Mouse (Mus musculus) cerebellum, adult 18-20 months (tissue): Measurements from ENCODE around the gene Ptdss2.
A peak's percentile ranks its signal among the peaks of the same experiment; 100 is the strongest.

Experiments used
- DNase-seq, 2 experiments: peaks; one replicate each; pipeline ENCODE4 v3.0.0; 2021

Ptdss2 gene

DNA sequence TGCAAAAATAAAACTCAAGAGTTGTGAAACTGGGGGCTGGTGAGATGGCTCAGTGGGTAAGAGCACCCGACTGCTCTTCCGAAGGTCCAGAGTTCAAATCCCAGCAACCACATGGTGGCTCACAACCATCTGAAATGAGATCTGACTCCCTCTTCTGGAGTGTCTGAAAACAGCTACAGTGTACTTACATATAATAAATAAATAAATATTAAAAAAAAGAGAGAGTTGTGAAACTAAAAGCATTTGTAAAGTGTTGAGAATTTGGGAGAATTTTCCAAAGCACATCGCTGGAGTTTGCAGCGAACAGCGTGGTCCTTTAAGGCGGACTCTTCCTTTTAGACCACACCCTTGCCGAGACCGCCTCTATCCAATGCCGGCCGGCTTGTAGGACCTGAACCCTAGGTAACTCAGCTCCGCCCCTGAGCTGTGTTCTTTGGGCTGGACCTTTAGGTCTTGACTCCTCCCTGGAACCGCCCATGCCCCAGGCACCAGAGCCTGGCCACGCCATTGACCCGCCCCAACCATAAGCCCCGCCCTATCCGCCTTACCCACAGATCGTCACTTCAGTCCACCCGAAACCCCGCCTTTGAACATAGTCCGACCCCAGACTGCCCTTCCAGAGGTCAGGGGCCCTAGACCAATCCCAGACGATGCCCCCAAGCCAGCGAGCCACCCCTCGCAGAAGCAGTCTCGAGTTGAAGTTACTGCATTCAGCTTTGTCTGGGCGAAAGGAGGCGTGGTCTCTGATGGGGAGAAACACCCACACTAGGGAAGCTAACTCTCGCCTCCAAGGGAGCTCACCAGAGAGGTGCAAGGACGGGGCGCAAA is 721 bp downstream of the Ptdss2 start:
- DNase-seq: peak; percentile 89 to 97

DNA sequence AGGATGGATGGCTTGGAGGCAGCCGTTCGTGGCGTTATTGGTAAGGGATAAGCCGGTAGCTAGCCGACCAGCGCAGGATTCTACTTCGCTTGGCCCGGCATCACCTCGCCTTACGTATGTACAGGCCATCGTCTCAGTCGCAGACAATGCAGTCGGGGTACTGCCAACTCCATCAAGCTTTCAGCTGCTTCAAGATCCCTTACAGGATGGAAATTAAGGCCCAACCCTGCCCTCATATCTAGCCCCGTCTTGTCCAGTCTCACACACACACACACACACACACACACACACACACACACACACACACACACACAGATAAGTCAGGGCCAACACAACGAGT is 1.3 kb downstream of the Ptdss2 start:
- DNase-seq: no peak

GRCm38 (mm10) chr7:141131024-141131820 is 9.0 kb downstream of the Ptdss2 start:
- DNase-seq: peak; percentile 90 to 93

GRCm38 (mm10) chr7:141131904-141132755 is 9.9 kb downstream of the Ptdss2 start:
- DNase-seq: no peak

DNA sequence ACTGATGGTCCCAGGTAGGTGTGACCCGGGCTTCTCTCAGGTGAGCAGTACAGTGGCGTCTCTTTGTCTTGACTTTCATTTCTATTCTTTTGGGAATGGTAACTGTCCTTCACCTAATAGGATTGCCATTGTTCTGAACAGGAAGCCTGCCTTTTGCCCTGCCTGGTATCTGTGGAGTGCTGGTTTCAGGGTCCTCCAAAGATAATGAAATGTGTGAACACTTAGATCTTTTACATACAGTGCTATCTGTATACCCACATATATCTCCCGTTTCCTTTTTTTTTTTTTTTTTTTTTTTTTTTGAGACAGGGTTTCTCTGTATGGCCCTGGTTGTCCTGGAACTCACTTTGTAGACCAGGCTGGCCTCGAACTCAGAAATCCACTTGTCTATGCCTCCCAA is 19.1 kb downstream of the Ptdss2 start:
- no peak for DNase-seq

DNA sequence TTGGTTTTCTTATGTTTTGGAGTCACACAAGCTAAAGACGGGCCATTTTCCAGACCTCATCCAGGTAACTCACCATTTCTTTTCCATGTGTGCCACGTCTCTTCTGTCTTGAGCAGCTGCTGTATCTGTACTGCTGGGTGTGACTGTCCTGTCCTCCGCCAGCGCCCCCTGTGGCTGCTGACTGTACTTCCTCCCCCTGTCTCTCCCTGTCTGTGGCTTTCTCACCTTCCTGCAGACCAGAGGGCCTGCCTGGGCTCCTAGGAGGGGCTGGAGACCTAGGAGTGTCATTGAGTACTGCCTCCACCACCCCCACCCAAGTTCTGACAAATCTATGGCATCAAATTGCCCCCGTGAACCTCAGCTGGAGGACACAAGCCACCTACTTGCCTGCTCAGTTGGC is 20.9 kb downstream of the Ptdss2 start:
- peak; percentile 27 to 51 for DNase-seq

GRCm38 (mm10) chr7:141143861-141144260 is 21.7 kb downstream of the Ptdss2 start:
- DNase-seq: no peak

DNA sequence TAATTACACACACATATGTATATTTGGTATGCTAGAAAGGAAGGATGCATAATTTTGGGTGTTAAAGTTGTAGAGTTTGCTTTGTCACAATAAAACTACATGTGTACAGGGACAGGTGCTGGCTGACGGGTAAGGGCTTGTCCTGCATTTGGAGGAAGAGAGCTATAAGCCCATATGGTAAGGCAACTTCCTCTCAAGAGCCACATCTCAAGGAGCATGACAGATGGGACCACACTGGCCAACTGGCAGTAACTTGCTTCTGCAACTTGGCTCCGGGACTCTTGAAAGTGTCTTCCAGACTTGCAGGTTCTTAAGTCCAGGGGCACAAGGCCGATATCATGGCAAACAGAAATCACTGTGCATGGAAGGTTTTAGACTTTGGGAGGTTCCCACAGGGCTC is 22.5 kb downstream of the Ptdss2 start:
- peak; percentile 30 to 37 for DNase-seq

- DNase-seq: peak; percentile 55 to 64
These were observed 23.2 kb downstream of the Ptdss2 start for GRCm38 (mm10) chr7:141145403-141145802.

GRCm38 (mm10) chr7:141146043-141146595 is 23.9 kb downstream of the Ptdss2 start:
- no peak for DNase-seq

GRCm38 (mm10) chr7:141147044-141147443 is 24.9 kb downstream of the Ptdss2 start:
- peak; percentile 52 to 63 for DNase-seq

DNA sequence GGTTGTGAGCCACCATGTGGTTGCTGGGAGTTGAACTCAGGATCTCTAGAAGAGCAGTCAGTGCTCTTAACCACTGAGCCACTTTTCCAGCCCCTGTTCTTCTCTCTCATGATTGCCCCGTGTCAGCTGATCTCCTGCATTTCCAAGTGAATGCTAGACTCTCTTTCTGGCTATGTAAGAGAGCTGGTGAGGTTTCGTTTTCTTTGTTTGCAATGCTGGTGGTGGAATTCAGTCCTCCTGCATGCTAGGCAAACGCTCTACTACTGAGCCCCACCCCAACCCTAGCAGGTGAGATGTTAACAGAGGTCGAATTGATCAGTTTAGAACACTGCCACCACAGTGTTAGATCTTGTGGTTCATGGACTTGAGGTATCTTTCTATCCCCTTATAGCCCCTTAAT is 26.5 kb downstream of the Ptdss2 start:
- no peak for DNase-seq

GRCm38 (mm10) chr7:141155362-141155761 is 33.2 kb downstream of the Ptdss2 start:
- DNase-seq: no peak

DNA sequence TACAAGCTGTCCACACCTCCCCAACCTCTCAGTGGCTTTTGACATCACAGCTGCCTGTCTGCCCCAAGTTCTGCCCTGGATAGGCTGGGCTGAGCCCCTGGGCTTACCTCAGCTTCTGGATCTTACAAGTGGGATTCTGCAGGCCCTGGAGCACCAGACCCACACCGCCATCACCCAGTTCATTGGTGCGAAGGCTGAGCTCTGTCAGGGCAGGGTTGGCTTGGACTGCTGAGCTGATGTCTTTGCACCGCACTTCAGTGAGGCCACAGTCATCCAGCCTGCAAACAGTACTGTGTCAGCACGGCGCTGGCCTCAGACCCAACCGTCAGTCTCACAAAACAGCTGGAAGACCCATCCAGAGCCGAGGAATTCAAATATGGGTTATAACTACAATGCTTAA is 42.2 kb downstream of the Ptdss2 start:
- no peak for DNase-seq

DNA sequence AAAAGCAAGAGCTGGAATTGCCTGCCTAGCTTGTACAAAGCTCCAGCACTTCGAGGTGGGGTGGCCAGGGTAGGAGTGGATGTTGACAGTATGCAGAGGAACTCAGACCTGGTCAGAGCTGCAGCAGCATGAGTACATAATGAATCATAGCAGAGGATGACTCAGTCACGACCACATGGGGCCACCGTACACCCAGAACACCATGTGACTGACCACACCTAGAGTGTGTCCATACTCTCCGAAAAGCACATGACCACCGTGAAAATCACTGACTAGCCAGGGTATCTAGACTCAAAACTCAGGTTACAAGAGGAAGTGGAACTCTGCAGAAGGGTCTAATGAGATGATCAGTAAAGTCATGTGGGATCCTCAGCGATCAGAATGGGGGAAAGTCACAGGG is 42.7 kb downstream of the Ptdss2 start:
- no peak for DNase-seq

DNA sequence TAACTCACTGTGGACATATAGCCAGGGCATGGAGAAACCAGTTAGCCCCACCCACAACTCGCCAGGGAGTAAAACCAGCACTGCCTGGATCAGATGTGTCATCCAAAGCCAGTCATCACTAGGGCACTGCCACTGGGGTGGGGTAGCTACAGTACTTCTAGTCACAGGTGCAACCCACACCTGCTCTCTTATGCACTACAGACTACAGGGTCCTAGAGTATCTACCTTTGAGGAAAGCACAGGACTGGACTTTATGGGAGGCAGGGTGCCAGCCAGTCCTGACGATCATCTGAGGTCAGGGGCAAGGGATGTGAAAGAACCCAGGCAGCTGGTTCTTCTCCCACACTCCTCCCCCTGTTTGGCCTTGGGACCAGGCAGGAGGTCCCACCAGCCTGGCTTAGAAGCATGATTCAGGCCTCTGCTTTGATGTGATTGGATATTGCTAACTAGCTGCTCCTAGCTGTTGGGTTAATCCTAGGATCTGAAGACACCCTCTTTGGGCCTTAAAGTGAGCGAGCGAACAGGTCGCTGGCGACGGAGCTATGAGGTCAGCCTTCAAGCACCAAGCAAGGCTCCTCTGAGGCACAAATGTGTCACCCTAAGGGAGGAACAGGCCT is 45.8 kb downstream of the Ptdss2 start:
- DNase-seq: peak in 1 of 2 experiments; percentile 36

DNA sequence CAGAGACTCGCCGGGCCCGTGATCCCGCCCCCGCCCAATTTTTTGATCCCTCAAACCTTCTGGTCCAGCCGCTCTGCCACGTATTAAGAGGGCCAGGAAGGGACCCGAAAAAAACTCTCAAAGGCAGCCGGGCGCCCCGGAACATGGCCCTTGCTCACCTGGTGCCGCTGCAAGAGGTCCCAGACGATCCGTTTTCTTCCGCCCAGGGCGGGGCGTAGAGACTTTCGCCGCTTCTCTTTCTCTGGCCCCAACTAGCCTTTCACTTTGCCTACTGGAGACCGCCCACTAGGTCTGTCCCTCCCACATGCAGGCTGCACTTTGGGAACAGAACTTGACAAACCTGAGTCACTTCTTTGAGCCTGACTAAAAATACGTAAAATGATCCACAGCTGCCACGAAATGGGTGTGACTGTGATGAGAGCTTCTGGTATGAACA is 46.4 kb downstream of the Ptdss2 start:
- peak in 1 of 2 experiments; percentile 42 for DNase-seq

DNA sequence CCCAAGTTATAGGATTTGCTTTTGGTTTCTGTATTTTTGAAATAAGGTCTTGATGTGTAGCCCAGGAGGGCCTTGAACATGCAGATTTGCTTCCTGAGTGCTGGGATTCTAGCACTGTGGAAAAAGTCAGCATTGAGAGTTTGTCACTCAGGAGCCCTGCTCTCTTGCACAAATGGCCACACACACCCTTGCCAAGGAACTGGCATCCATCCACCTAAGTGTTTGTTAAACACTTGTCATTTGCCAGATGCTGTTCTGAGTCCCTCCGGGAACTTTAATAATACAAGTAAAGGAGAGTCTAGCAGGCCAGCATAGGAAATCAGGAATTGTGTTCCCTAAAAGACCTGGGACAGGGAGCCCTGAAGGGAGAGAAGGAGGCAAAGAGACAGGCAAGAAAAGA is 47.1 kb downstream of the Ptdss2 start:
- DNase-seq: no peak

DNA sequence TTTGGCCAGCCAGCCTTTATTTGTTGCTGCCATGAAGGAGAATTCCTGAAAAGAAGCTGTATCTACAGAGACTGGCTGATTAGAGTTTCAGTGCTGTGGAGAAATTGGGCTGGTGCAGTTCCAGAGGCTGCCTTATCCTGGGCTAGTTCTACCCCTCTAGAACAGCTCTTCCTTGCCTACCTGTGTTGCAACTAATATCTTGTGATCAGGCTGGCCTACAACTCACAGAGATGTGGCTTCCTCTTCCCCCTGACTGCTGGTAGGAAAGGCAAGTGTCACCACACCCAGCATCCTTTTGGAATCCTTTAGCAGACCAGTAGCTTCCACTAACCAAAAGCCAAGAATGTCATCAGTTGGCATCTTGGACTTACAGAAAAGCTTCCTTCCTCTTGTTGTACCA is 47.7 kb downstream of the Ptdss2 start:
- no peak for DNase-seq

DNA sequence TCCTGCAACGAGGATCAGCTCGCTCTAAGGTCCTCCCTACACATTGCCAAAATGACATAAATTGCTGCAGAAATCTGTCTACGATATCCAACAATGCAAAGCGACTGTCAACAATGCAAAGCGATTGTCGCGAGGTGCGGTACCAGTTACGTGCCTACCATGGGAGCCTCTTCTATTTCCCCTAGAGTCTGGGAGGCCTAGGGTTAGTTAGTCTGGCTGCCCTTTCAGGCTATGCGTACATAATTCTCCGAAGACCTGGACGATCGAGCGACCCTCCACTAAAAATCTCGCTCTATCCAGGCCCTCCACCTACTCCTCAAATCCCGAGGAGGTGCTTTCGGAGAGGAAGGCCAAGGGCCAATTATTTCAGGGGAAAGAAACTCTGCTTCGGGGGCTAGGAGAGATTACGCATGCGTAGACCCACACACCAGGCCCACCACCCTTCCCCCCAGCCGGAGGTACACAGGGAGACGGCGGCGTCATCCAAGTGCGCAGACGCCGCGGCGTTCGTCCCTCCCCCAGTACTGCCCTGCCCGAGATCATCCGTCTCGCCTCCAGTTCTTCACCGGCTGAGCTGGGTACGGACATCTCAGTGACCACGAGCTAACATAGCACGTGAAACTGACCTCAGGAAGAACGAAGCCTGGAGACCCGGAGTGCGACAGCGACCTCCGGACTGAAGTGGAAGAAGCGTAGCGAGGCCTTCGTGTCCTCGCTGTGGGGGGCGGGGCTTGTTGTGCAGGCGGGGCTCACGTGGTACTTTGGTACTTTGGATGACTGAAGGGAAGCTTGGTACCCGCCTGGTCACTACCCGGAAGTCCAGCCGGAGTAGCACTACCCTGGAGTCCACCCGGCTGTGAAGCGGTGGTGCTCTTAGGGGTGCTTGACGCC is 50.2 kb downstream of the Ptdss2 start, which contains the start of gene Rnh1:
Gene Rnh1 (minus strand): TSS at position 742 of the 891 bp plus-strand sequence.
- DNase-seq: peak; percentile 91 to 92

DNA sequence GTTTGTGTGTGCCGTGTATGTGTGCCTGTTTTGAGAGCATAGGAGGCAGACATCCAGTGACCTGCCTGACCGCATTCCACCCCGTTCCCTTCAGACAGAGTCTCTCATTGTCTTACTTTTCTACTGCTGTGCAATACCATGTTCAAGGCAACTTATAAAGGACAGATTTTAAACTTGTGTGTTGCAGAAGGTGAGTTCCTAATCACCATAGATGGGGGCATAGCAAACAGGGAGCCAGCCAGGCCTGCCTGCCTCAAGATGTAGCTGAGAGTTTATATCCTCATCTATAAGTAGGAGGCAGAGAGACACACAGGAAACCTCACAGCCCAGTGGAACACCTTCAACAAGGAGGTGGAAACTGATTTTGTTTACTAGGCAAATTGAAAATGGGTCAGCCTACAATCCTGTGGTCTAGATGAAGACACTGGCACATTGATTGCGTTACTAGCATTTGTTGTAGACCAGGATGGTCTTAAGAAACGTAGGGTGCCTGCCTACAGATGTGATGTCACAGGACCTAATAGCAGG is 51.2 kb downstream of the Ptdss2 start:
- no peak for DNase-seq
